19 mouse cellular contexts compared by ENCODE assay signal in the genomic region with DNA sequence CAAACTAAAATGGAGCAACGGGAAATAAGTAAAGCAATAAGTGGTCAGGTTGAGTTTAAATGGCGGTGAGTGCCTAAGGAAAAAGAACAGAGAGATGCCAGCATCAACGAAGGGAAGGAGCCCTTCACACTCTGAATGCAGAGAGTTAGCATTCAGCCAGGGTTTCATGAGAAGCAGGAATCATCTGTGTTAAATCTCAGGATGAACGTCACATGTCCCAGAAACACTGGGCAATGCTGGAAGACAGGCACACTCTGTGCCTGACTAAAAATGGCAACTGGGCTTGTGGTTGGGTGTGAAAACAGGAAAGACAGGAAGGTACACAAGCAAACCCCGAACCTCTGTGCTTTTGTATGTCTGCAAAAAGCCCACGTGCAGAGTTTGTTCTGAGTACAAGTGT.
DNase-seq lines count a peak whose midpoint lies in the region; ATAC-seq and TF ChIP-seq lines count a peak whose summit lies in the region.
"Had no signal": no experiment of that assay in that cellular context is flagged by ENCODE, and none has a peak within 500 bp of the region (broad histone marks: within the 10 kb centered on the region; RNA-seq: fewer than 3 reads in every experiment).

No protein-coding gene starts in this region.

- no peaks in the 10 kb centered on the region for H3K27me3 ChIP-seq in heart, adult 2 months (ENCODE audit: control insufficient read depth, insufficient read depth, low read length)
- H3K27me3 ChIP-seq: CH12.LX, Patski had no signal

- H3K79me2 ChIP-seq in heart, adult 2 months (replicated peaks; ENCODE audit: control insufficient read depth, insufficient read depth, low read length) = no peaks in the 10 kb centered on the region

- no peaks in the 10 kb centered on the region for H3K36me3 ChIP-seq in heart, adult 2 months (ENCODE audit: control insufficient read depth, insufficient read depth, low read length)
- H3K36me3 ChIP-seq: G1E had no signal

- no peak overlapping the region for H3K9ac ChIP-seq in heart, adult 2 months (ENCODE audit: low read depth, low read length)

- TF ChIP-seq CTCF in heart, adult 2 months (IDR thresholded peaks at IDR 0.05) = no peak

- intact Hi-C loops in heart, adult 2 months (cut with DNase I) = no loop called here

- H3K4me3 ChIP-seq in heart, adult 2 months = no peak overlapping the region

- no peaks in the 10 kb centered on the region for H3K4me1 ChIP-seq in heart, adult 2 months (ENCODE audit: control insufficient read depth, insufficient read depth, low read length)

- 74% methylated on average over 6 of the region's 6 CpGs for WGBS in heart, adult 2 months

- TF ChIP-seq POLR2A in heart, adult 2 months (IDR thresholded peaks at IDR 0.05; ENCODE audit: insufficient read depth, low read depth, low read length) = no peak

- no peak for DNase-seq in frontal cortex, adult 2 months (ENCODE audit: extremely low spot score in 1 of 2, low spot score in 1 of 2)
- peak; percentile 53 for DNase-seq in heart, adult 11 months
- DNase-seq in heart, adult 2 months = no peak
- DNase-seq: adrenal gland, adult 2 months; adrenal gland, adult 8-10 months; adrenal gland, postnatal 10 days; adrenal gland, postnatal 14 days; adrenal gland, postnatal 25 days; adrenal gland, postnatal 36 days; B cell, adult 2 months; cerebellum, adult 11 months; cerebellum, adult 11-12 months; cerebellum, adult 18-20 months had no signal

- peak; percentile 73; the same call in 1 of the 2 replicates for ATAC-seq in frontal cortex, adult (ENCODE audit: low TSS enrichment)
- ATAC-seq: activated CD4-positive, CD25-positive, alpha-beta regulatory T cell, adult 4 months; CD4-positive, CD25-positive, alpha-beta regulatory T cell, adult 4 months; Patski had no signal

- no peak overlapping the region for H3K27ac ChIP-seq in heart, adult 2 months

- TF ChIP-seq EP300 in heart, adult 2 months (IDR thresholded peaks at IDR 0.05; ENCODE audit: insufficient read depth, low read depth, low read length) = no peak
